Mouse (Mus musculus) liver, embryonic 15.5 days (tissue): ENCODE measurements around the gene Dnaja3. TPM values are rescaled to one million over a fixed set of nuclear protein-coding genes. Genes with fewer than 3 reads are reported as not detected.
A peak's percentile ranks its signal among the peaks of the same experiment; 100 is the strongest.

ENCODE experiments used
- ATAC-seq: fragments of 200-750 bp; cut with Nextera tagmentation; 2 replicates; pipeline ENCODE4 v1.8.0; 2017; ENCODE audit warnings: moderate number of reproducible peaks, mild to moderate bottlenecking, moderate library complexity; ENCODE audit not compliant: insufficient read depth
- H3K27ac ChIP-seq: fragments of 300-500 bp; sonication (generic); replicated peaks from 2 replicates; pipeline ENCODE4 v1.5.1; 2015; ENCODE audit warnings: mild to moderate bottlenecking, inconsistent platforms
- H3K27me3 ChIP-seq: fragments of 300-500 bp; sonication (generic); 2 replicates; pipeline ENCODE4 v1.6.1; 2015; ENCODE audit warnings: mild to moderate bottlenecking, inconsistent platforms
- H3K36me3 ChIP-seq: fragments of 300-500 bp; sonication (generic); replicated peaks from 2 replicates; pipeline ENCODE4 v1.6.1; 2015; ENCODE audit warnings: moderate library complexity, mild to moderate bottlenecking, inconsistent platforms
- H3K4me1 ChIP-seq: fragments of 300-500 bp; sonication (generic); replicated peaks from 2 replicates; pipeline ENCODE4 v1.6.1; 2015; ENCODE audit warnings: inconsistent platforms
- H3K4me2 ChIP-seq: fragments of 300-500 bp; sonication (generic); 2 replicates; pipeline ENCODE4 v1.6.1; 2015; ENCODE audit warnings: moderate library complexity, mild to moderate bottlenecking, inconsistent platforms
- H3K4me3 ChIP-seq: fragments of 300-500 bp; sonication (generic); replicated peaks from 2 replicates; pipeline ENCODE4 v1.5.1; 2015; ENCODE audit warnings: mild to moderate bottlenecking, inconsistent platforms
- H3K9ac ChIP-seq: fragments of 300-500 bp; sonication (generic); 2 replicates; pipeline ENCODE4 v1.6.1; 2015; ENCODE audit warnings: moderate library complexity, mild to moderate bottlenecking, inconsistent platforms
- H3K9me3 ChIP-seq: fragments of 300-500 bp; sonication (generic); replicated peaks from 2 replicates; pipeline ENCODE4 v1.6.1; 2016; ENCODE audit warnings: inconsistent platforms
- WGBS: fragments of 180-500 bp; shearing (Covaris S2); methylation state at CpG from one replicate; pipeline ENCODE4 v1.1.7; 2015; ENCODE audit warnings: mixed read lengths; ENCODE audit not compliant: insufficient replicate concordance; 5-methylcytosine and 5-hydroxymethylcytosine counted together
- polyA plus RNA-seq: library from polyadenylated mRNA; unstranded; fragments of >200 nt; fragmentation: Nextera tagmentation; extraction: Ambion mirVana; gene quantifications from 2 replicates; pipeline ENCODE4 v1.2.1, GENCODE M21; 2015

The Dnaja3 gene
- polyA plus RNA-seq, 1 experiment from 2014 or later: 45.7 TPM

DNA sequence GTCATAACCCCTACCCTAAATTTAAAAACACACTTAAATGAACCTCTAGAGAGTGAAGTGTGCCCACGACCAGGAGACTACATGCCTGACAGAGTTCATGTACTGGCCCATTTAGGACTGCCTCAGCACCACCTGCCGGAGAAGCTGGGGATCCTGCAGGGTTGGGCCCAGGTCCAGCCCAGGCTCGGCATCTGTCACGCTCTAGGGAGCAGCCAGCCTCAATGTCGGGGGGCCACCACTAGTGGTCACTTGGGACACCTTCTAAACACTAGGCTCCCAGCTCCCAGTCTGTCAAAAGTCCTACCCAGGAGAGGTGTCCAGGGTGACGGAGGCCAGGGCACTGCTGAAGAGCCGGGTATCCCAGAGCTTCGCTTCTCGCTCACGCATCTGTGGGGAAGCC is 14.9 kb downstream of the Dnaja3 start:
- Histone ChIP-seq H3K9me3 (no peaks in the 10 kb centered on the region), H3K4me3 (no peak overlapping the region), H3K4me1 (peaks cover 20% of the 10 kb centered on the region), H3K27me3 (no peaks in the 10 kb centered on the region), H3K4me2 (no peak overlapping the region), H3K27ac (no peak overlapping the region), H3K36me3 (peaks cover 27% of the 10 kb centered on the region; the same call in 1 of the 2 replicates), H3K9ac (no peak overlapping the region)
- ATAC-seq: no peak
- 76% methylated on average over 10 of the region's 10 CpGs for WGBS

DNA sequence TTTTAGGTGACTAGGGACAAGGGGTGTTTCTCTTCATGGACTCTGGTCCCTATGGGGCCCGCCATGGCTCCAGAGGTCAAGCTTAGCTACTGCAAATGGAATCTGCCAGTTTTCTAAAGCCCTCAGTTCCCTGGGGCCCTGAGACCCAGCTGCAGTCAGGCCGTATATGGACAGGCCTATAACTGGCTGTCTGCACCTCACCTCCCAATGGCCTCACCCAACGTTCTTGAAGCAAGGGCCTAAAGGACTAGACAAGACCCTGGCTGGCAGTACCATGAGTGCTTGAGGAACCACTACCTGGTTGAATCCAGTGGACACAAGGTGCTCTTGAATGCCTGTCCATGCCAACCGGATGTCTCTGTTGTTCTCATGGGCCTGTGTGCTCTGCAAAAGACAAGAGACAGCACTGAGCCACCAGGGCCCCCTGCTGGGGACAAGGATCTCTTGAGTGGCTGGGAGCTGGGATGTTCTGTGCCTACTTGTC is 15.5 kb downstream of the Dnaja3 start:
- no peak overlapping the region for H3K4me2 ChIP-seq
- H3K27ac ChIP-seq: 0 out of 2 replicates have a peak overlapping the region, but pooled peaks have one; percentile 7
- no peaks in the 10 kb centered on the region for H3K27me3 ChIP-seq
- H3K9ac ChIP-seq: no peak overlapping the region
- H3K36me3 ChIP-seq: peaks cover 21% of the 10 kb centered on the region; the same call in 1 of the 2 replicates
- 57% methylated on average over 4 of the region's 4 CpGs for whole genome bisulfite sequencing
- 0 out of 2 replicates have a peak, but pooled peaks have one; percentile 12 for ATAC-seq
- H3K9me3 ChIP-seq: no peaks in the 10 kb centered on the region
- H3K4me3 ChIP-seq: no peak overlapping the region
- H3K4me1 ChIP-seq: peaks cover 20% of the 10 kb centered on the region

DNA sequence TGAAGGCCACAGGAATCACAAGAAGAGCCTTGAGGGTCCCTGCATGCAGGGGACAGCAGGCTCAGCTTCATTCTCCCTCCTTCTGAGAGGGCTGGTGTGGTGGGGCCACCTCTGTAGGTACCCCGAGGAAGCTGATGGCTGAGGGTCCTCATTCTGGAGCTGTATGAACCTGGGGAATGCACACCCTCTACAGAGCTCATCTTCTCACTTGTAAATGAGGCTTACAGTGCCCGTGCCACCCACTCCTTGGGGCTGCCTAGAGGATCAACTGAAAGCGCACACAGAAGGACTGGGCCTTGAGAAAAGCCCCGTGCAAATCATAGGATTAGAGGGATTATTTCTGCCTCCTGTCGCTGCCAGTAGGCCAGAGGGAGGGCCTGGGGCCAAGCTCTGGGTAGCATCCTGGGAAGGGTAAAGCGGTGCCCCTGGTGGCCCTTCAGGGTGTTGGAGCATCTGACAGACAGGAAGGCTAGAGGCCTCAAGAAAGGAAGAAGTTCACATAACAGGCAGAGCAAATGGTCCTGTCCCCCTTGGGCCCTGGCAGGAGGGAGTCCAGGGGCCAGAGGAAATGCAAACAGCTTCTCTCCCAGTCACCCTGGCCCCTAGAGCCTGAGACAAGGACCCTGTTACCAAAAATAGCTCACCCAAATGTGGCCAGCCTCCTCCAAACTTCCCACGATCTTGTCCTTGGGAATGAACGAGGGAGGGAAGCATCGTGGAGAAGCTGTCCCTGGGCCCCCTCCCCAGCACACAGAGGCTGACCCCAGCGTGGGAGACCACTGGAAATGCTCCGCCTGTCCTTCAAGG is 16.2 kb downstream of the Dnaja3 start:
- Histone ChIP-seq H3K4me2 (no peak overlapping the region), H3K27ac (0 out of 2 replicates have a peak overlapping the region, but pooled peaks have one; percentile 7), H3K27me3 (no peaks in the 10 kb centered on the region), H3K4me3 (no peak overlapping the region), H3K9me3 (no peaks in the 10 kb centered on the region), H3K36me3 (peaks cover 24% of the 10 kb centered on the region), H3K9ac (no peak overlapping the region), H3K4me1 (peaks cover 20% of the 10 kb centered on the region)
- ATAC-seq: no peak
- WGBS: 38% methylated on average over 11 of the region's 11 CpGs

DNA sequence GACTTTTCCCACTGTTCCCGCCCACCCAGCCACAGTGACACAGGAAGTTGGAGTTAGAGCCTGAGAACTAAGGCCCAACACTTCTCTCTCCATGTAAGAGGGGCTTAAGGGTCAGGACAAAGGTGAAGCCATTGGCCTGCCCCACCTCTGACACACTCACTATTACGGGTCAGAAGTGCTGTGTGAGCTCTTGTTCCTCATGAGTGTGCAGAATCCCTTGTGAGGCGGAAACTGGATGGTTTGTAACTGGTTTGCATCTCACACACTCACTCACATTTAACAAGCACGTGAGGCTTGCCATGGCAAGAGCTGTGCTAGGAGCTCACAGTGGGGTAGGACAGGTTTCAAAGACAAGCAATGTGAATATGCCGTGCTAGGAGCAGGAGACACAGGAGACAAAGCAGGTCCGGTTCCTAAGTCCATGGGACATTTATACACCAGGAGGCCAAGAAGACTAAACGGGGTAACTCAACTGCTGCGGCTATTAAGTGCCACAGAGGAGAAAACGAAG is 16.8 kb downstream of the Dnaja3 start:
- Histone ChIP-seq H3K9ac (no peak overlapping the region), H3K9me3 (no peaks in the 10 kb centered on the region), H3K4me2 (no peak overlapping the region), H3K36me3 (peaks cover 30% of the 10 kb centered on the region), H3K27ac (no peak overlapping the region), H3K27me3 (no peaks in the 10 kb centered on the region), H3K4me3 (no peak overlapping the region), H3K4me1 (peaks cover 20% of the 10 kb centered on the region)
- WGBS: 67% methylated on average over 9 of the region's 9 CpGs
- ATAC-seq: no peak

DNA sequence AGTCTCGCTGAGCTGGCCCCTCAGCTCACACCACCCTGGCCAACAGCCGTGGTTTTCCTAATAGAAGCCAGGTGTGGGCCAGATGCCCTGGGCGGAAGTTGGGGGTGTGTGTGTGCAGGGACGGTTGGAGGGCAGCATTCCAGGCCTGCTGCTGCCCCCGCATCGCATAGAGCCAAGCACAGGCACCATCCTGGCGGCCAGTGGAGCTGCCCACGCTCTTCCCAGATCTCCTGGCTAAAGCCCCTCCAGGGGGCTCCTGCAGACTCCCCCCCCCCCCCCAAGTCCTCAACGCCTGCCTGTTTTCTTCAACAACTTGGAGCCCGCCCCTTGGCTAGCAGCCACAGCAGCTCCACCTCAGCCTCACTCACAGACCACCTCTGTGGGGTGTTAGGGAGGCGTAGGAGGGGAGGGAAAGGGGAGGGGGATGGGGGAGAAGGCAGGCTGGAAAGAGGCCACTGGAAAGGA is 19.0 kb downstream of the Dnaja3 start:
- Histone ChIP-seq H3K27me3 (no peaks in the 10 kb centered on the region), H3K36me3 (peaks cover 27% of the 10 kb centered on the region; the same call in 1 of the 2 replicates), H3K27ac (no peak overlapping the region), H3K9me3 (no peaks in the 10 kb centered on the region), H3K4me2 (no peak overlapping the region), H3K4me1 (peaks cover 20% of the 10 kb centered on the region), H3K9ac (no peak overlapping the region), H3K4me3 (no peak overlapping the region)
- no peak for ATAC-seq
- WGBS: 49% methylated on average over 11 of the region's 11 CpGs

DNA sequence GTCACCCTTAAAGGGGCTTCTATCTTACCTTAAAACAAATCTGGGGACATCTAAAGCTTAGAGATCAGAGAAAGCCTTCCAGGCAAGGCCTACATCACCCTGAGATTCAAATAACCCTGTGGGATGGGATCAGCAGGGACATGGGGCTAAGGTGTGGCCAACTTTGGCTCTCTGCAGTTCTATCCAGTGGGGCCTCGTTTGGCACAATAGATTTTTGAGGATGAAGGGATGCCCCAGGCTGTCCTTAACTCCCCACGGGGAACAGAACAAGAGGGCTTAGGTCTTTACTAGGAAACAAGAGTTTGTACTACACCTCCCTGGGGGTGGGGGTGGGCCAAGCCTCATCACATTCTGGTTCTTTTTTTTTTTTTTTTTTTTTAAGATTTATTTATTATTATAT is 19.5 kb downstream of the Dnaja3 start:
- no peaks in the 10 kb centered on the region for H3K27me3 ChIP-seq
- H3K36me3 ChIP-seq: peaks cover 29% of the 10 kb centered on the region
- no peak overlapping the region for H3K9ac ChIP-seq
- H3K4me2 ChIP-seq: no peak overlapping the region
- ATAC-seq: no peak
- H3K27ac ChIP-seq: no peak overlapping the region
- WGBS: 61% methylated on average over 2 of the region's 2 CpGs
- H3K4me1 ChIP-seq: peaks cover 20% of the 10 kb centered on the region
- no peaks in the 10 kb centered on the region for H3K9me3 ChIP-seq
- H3K4me3 ChIP-seq: no peak overlapping the region

DNA sequence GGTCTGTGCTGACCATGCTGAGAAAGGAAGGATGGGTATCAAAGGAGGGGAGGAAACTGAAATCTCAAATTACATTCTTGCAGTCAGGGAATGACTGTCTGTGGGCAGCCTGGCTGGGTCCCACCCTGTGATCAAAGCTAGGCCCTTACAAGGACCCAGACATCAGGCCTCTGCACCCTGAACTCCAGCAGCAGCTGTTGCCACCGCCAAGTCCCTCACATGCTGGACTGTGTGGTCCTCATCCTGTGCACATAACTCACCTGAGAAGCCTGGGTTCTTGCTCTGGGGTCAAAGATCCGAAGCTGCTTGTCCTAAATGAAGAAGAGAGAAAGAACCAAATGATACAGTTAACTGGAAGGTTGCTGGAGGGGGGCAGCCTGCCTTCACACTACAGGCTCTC is 21.8 kb downstream of the Dnaja3 start:
- WGBS: 59% methylated on average over 2 of the region's 2 CpGs
- H3K4me2 ChIP-seq: no peak overlapping the region
- no peak overlapping the region for H3K9ac ChIP-seq
- 0 out of 2 replicates have a peak, but pooled peaks cover 5% of the 10 kb centered on the region for H3K4me1 ChIP-seq
- no peaks in the 10 kb centered on the region for H3K9me3 ChIP-seq
- H3K27ac ChIP-seq: no peak overlapping the region
- H3K27me3 ChIP-seq: no peaks in the 10 kb centered on the region
- no peak for ATAC-seq
- no peak overlapping the region for H3K4me3 ChIP-seq
- H3K36me3 ChIP-seq: peaks cover 38% of the 10 kb centered on the region

DNA sequence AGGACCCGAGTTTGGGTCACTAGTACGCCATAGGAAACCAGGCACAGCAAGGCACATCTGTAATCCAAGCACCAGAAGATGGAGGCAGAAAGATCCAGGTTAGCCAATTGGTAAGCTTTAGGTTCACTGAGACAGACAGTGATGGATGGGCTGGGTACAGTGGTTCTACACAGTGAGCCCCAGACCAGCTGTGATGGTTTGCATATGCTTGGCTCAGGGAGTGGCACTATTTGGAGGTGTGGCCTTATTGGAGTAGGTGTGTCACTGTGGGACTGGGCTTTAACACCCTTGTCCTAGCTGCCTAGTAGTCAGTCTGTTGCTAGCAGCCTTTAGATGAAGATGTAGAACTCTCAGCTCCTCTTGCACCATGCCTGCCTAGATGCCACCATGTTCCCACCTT is 24.0 kb downstream of the Dnaja3 start:
- H3K36me3 ChIP-seq: peaks cover 57% of the 10 kb centered on the region
- WGBS: 70% methylated on average over 2 of the region's 2 CpGs

DNA sequence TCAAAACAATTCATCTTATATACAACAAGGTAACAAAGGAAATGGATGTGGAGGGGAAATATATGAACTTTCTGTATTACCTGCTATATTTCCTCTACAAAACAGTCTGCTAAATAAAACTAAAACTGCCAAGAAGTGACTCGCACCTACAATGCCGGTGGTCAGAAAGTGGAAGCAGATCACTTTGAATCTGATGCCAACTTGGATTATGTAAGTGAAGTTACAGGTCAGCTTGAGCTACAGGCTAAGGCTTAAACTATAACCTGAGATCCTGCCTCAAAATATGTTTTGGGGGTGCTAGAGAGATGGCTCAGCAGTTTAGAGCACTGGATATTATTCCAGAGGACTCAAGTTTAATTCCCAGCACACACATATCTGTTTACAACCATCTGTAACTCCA is 25.9 kb downstream of the Dnaja3 start:
- no peaks in the 10 kb centered on the region for H3K9me3 ChIP-seq
- no peak overlapping the region for H3K4me2 ChIP-seq
- H3K4me3 ChIP-seq: no peak overlapping the region
- no peak overlapping the region for H3K27ac ChIP-seq
- no peaks in the 10 kb centered on the region for H3K27me3 ChIP-seq
- H3K36me3 ChIP-seq: peaks cover 61% of the 10 kb centered on the region
- no peak for ATAC-seq
- H3K9ac ChIP-seq: no peak overlapping the region
- 0 out of 2 replicates have a peak, but pooled peaks cover 6% of the 10 kb centered on the region for H3K4me1 ChIP-seq
- WGBS: 80% methylated on average over 2 of the region's 2 CpGs

More for the DNA sequence above, 24.0 kb downstream of the Dnaja3 start:
- Histone ChIP-seq H3K4me1 (0 out of 2 replicates have a peak, but pooled peaks cover 3% of the 10 kb centered on the region), H3K4me2 (no peak overlapping the region), H3K4me3 (no peak overlapping the region), H3K9me3 (no peaks in the 10 kb centered on the region), H3K27me3 (no peaks in the 10 kb centered on the region), H3K9ac (no peak overlapping the region), H3K27ac (no peak overlapping the region)
- ATAC-seq: no peak

DNA sequence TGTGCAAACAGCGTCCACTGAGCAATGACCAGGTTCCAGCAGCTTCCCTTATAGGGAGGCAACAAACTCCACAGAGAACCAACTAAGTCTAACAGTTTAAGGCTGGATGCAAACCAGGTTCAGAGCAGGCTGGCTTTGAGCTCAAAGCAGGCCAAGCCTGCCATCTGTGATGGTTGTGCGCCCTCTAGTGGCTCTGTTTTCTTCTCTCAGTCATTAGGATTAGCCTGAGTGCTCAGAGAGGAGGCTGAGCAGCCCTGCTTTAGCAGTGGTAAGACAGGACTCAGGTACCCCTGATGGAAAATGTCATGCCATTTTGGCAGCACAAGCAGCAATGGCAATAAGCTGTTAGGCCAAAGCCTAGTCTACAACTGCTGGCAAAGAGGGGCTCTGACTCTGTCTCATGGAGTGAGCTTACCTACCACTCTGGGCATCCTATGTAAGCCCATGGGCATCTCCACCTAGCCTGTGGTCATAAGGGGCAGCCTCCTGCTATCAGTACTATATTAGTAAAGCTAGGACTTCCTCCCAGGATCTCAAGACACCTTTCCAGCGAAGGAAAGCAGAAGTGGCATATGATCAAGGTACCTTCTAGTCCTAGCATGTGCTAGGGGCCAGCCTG is 27.5 kb downstream of the Dnaja3 start:
- Histone ChIP-seq H3K4me1 (0 out of 2 replicates have a peak, but pooled peaks cover 6% of the 10 kb centered on the region), H3K4me3 (no peak overlapping the region), H3K9me3 (no peaks in the 10 kb centered on the region), H3K9ac (no peak overlapping the region), H3K27me3 (no peaks in the 10 kb centered on the region), H3K36me3 (peaks cover 54% of the 10 kb centered on the region), H3K4me2 (no peak overlapping the region), H3K27ac (no peak overlapping the region)
- 15% methylated on average over 3 of the region's 3 CpGs for WGBS
- ATAC-seq: peak; percentile 60

DNA sequence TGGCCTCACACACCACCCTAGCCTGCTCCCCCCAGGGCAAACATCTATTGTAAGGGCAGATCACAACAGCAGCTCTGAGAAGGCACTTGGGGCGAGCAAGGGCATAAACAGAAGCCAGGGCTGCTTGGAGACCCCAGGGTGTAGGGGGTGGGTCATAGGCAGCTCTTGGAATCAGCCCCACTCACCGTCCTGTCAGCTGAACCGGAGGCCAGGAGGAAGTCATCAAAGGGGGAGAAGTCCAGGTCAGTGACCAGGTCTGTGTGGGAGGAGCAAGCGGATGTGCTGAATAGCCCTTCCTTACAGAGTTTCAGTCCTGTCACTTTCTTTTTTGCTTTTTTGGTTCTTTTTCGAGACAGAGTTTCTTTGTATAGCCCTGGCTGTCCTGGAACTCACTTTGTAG is 30.5 kb downstream of the Dnaja3 start:
- Histone ChIP-seq H3K4me3 (no peak overlapping the region), H3K36me3 (peaks cover 50% of the 10 kb centered on the region), H3K4me1 (peaks cover 22% of the 10 kb centered on the region), H3K27ac (no peak overlapping the region), H3K9ac (no peak overlapping the region), H3K27me3 (no peaks in the 10 kb centered on the region), H3K4me2 (no peak overlapping the region), H3K9me3 (no peaks in the 10 kb centered on the region)
- WGBS: 52% methylated on average over 5 of the region's 5 CpGs
- no peak for ATAC-seq
